ENCODE assay signal across 7 mouse cellular contexts in genomic region chr11:62550727-62551225, GRCm38 (mm10). TPM values are rescaled to one million over a fixed set of nuclear protein-coding genes. Genes with fewer than 3 reads are reported as not detected.
A peak's percentile ranks its signal among the peaks of the same experiment; 100 is the strongest.
DNase-seq lines count a peak whose midpoint lies in the region; ATAC-seq lines count a peak whose summit lies in the region.

Gene Ubb (plus strand): TSS chr11:62551171.

- DNase-seq in adrenal gland, postnatal 14 days: peak; percentile 99
- peak; percentile 100 for DNase-seq in embryonic facial prominence, embryonic 11.5 days (ENCODE audit: low spot score)
- peak; percentile 99 for DNase-seq in kidney, adult 11 months
- peak; percentile 99 for DNase-seq in limb, embryonic 10.5 days (ENCODE audit: low spot score)
- peak; percentile 94 for DNase-seq in spleen, adult 12 weeks (ENCODE audit: low spot score)

- H3K4me3 ChIP-seq in embryonic facial prominence, embryonic 11.5 days (ENCODE audit: low read depth, low read length): peak within 1 kb of the TSS; percentile 73
- H3K4me3 ChIP-seq in limb, embryonic 10.5 days: peak within 1 kb of the TSS; percentile 74
- peak within 1 kb of the TSS; percentile 69 for H3K4me3 ChIP-seq in midbrain, embryonic 13.5 days (replicated peaks)

- peak within 1 kb of the TSS; percentile 64 for H3K4me2 ChIP-seq in embryonic facial prominence, embryonic 11.5 days (ENCODE audit: low read depth, low read length)
- peak within 1 kb of the TSS; percentile 68 for H3K4me2 ChIP-seq in midbrain, embryonic 13.5 days (replicated peaks)

- no peaks in the 10 kb centered on the region for H3K27me3 ChIP-seq in embryonic facial prominence, embryonic 11.5 days (ENCODE audit: control insufficient read depth, insufficient read depth, low read length)
- H3K27me3 ChIP-seq in limb, embryonic 10.5 days (ENCODE audit: low read depth, poor library complexity, severe bottlenecking): no peaks in the 10 kb centered on the region
- H3K27me3 ChIP-seq in midbrain, embryonic 13.5 days: no peaks in the 10 kb centered on the region

- under 1% methylated on average over 40 of the region's 40 CpGs for WGBS in embryonic facial prominence, embryonic 11.5 days
- WGBS in limb, embryonic 10.5 days: under 1% methylated on average over 40 of the region's 40 CpGs
- WGBS in midbrain, embryonic 13.5 days: under 1% methylated on average over 40 of the region's 40 CpGs

- no peaks in the 10 kb centered on the region; the same call in 1 of the 2 replicates for H3K4me1 ChIP-seq in embryonic facial prominence, embryonic 11.5 days (ENCODE audit: control insufficient read depth, insufficient read depth, low read length)
- peaks cover 27% of the 10 kb centered on the region for H3K4me1 ChIP-seq in limb, embryonic 10.5 days
- H3K4me1 ChIP-seq in midbrain, embryonic 13.5 days (replicated peaks): peaks cover 43% of the 10 kb centered on the region

- H3K9ac ChIP-seq in embryonic facial prominence, embryonic 11.5 days (replicated peaks; ENCODE audit: low read length): peak within 1 kb of the TSS; percentile 87
- peak within 1 kb of the TSS; percentile 91 for H3K9ac ChIP-seq in midbrain, embryonic 13.5 days (replicated peaks)

- no peaks in the 10 kb centered on the region for H3K9me3 ChIP-seq in embryonic facial prominence, embryonic 11.5 days (replicated peaks; ENCODE audit: control insufficient read depth, low read length)
- no peaks in the 10 kb centered on the region for H3K9me3 ChIP-seq in limb, embryonic 10.5 days (replicated peaks)
- no peaks in the 10 kb centered on the region for H3K9me3 ChIP-seq in midbrain, embryonic 13.5 days

- peak; percentile 92 for ATAC-seq in embryonic facial prominence, embryonic 11.5 days (replicated peaks; ENCODE audit: insufficient number of reproducible peaks, low FRiP score, low TSS enrichment, low read depth)
- ATAC-seq in granulocyte monocyte progenitor cell, adult 5-6 weeks (replicated peaks; ENCODE audit: poor library complexity, severe bottlenecking): peak; percentile 64
- ATAC-seq in midbrain, embryonic 13.5 days: peak; percentile 96

- peak within 1 kb of the TSS; percentile 90 for H3K27ac ChIP-seq in embryonic facial prominence, embryonic 11.5 days (replicated peaks; ENCODE audit: low read depth, low read length)
- H3K27ac ChIP-seq in limb, embryonic 10.5 days: peak within 1 kb of the TSS; percentile 100
- H3K27ac ChIP-seq in midbrain, embryonic 13.5 days: peak within 1 kb of the TSS; percentile 98

- H3K36me3 ChIP-seq in embryonic facial prominence, embryonic 11.5 days (replicated peaks; ENCODE audit: control insufficient read depth, insufficient read depth, low read depth, low read length): peaks cover 4% of the 10 kb centered on the region; the same call in 1 of the 2 replicates
- H3K36me3 ChIP-seq in limb, embryonic 10.5 days: peaks cover 29% of the 10 kb centered on the region
- peaks cover 25% of the 10 kb centered on the region for H3K36me3 ChIP-seq in midbrain, embryonic 13.5 days

RNA-seq across cellular contexts. Expression of gene Ubb, which starts in this region (rescaled TPM):
- 1,185 and 1,189 TPM in 2 replicates for total RNA-seq in adrenal gland, postnatal 14 days (2021)
- 3,780 and 3,916 TPM in 2 replicates for polyA plus RNA-seq in embryonic facial prominence, embryonic 11.5 days (2014; fragmentation: Nextera tagmentation; extraction: Ambion mirVana)
- total RNA-seq in granulocyte monocyte progenitor cell, adult 5-6 weeks (2014; fragmentation: Nextera tagmentation): 870 and 954 TPM in 2 replicates
- 1,051 and 1,247 TPM in 2 replicates for total RNA-seq in granulocyte monocyte progenitor cell, adult 5-6 weeks (2017)
- 3,627 and 3,653 TPM in 2 replicates for polyA plus RNA-seq in limb, embryonic 10.5 days (2016; fragmentation: Nextera tagmentation; extraction: Ambion mirVana)
- polyA plus RNA-seq in midbrain, embryonic 13.5 days (2015; fragmentation: Nextera tagmentation; extraction: Ambion mirVana): 4,691 and 4,901 TPM in 2 replicates

Comparison
In these comparisons a context has a peak if more than half of its experiments do, and no peak if none do; other contexts are left out.
1. Peak in every context shown above with its lines: DNase-seq, ATAC-seq, H3K4me3 ChIP-seq and H3K27ac ChIP-seq.